Comparison of ENCODE assay signal across 14 mouse cellular contexts in the genomic region with DNA sequence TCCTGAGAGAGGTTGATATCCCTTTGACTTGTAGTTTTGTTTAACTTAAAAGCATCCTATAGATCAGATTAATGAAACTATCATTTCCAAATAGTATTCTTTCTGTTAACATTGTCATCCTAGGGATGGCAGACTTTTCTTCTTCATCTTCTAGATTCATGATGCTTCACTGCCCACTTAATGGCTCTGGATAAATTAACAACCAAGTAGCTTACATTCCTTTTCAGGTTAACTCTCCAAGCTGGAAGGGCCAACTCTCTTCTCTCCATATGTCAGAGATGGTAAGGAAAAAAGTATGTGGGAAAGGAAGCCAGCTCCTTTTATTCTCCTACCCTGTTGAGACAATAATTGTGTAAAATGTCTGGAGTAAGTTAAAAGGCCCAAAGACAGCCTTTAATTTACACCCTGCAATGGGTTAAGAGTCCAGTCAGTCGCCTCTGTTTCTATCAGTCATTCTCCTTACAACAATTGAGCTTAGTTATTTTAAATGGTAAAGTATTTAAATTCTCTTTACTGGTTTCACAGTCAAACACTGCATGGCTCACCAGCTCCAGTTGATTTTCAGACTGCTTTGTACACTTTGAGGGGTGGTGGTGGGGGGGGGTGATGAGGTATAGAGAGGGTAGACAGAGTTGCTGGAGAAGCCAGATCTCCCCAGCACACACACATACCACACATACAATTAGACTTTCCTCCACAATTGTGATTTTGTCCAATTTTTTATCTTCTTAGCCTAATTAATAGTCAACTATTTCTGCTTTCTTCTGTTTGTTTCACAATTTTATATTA.
DNase-seq lines count a peak whose midpoint lies in the region; ATAC-seq and TF ChIP-seq lines count a peak whose summit lies in the region.
"Had no signal": no experiment of that assay in that cellular context is flagged by ENCODE, and none has a peak within 500 bp of the region (broad histone marks: within the 10 kb centered on the region; RNA-seq: fewer than 3 reads in every experiment).

No protein-coding gene starts in this region.

- TF ChIP-seq EP300 in heart, postnatal 0 days (IDR thresholded peaks at IDR 0.05; ENCODE audit: low read depth): no peak

- no peaks in the 10 kb centered on the region for H3K27me3 ChIP-seq in heart, embryonic 12.5 days (replicated peaks)
- no peaks in the 10 kb centered on the region for H3K27me3 ChIP-seq in heart, postnatal 0 days (ENCODE audit: control insufficient read depth, insufficient read depth, low read length)
- H3K27me3 ChIP-seq: forebrain, embryonic 13.5 days had no signal

- no peak overlapping the region for H3K9ac ChIP-seq in heart, embryonic 12.5 days
- H3K9ac ChIP-seq in heart, postnatal 0 days (replicated peaks; ENCODE audit: low read depth, low read length): no peak overlapping the region
- H3K9ac ChIP-seq: forebrain, embryonic 13.5 days; hindbrain, embryonic 13.5 days had no signal

- no peaks in the 10 kb centered on the region for H3K36me3 ChIP-seq in heart, embryonic 12.5 days
- H3K36me3 ChIP-seq in heart, postnatal 0 days (replicated peaks; ENCODE audit: control insufficient read depth, insufficient read depth, low read length): no peaks in the 10 kb centered on the region
- H3K36me3 ChIP-seq: hindbrain, embryonic 13.5 days had no signal

- whole genome bisulfite sequencing in heart, embryonic 12.5 days: 75% methylated on average over 1 of the region's 1 CpGs
- 67% methylated on average over 1 of the region's 1 CpGs for WGBS in heart, postnatal 0 days

- H3K4me2 ChIP-seq in heart, embryonic 12.5 days: no peak overlapping the region
- H3K4me2 ChIP-seq in heart, postnatal 0 days (ENCODE audit: low read depth, low read length): no peak overlapping the region
- H3K4me2 ChIP-seq: forebrain, embryonic 13.5 days; hindbrain, embryonic 13.5 days had no signal

- peaks cover 8% of the 10 kb centered on the region for H3K4me1 ChIP-seq in heart, embryonic 12.5 days (replicated peaks)
- peaks cover 10% of the 10 kb centered on the region; the same call in 1 of the 2 replicates for H3K4me1 ChIP-seq in heart, postnatal 0 days (ENCODE audit: control insufficient read depth, insufficient read depth)
- H3K4me1 ChIP-seq: hindbrain, embryonic 13.5 days had no signal

- ATAC-seq in heart, embryonic 12.5 days (ENCODE audit: insufficient number of reproducible peaks, low FRiP score): no peak
- ATAC-seq in heart, postnatal 0 days (ENCODE audit: insufficient read depth, low read depth): no peak
- ATAC-seq: forebrain, embryonic 13.5 days; hindbrain, postnatal 0 days had no signal

- TF ChIP-seq CTCF in heart, postnatal 0 days (IDR thresholded peaks at IDR 0.05; ENCODE audit: low read depth): no peak

- no peaks in the 10 kb centered on the region for H3K9me3 ChIP-seq in heart, embryonic 12.5 days (replicated peaks)
- no peaks in the 10 kb centered on the region for H3K9me3 ChIP-seq in heart, postnatal 0 days (replicated peaks; ENCODE audit: control insufficient read depth, low read length)
- H3K9me3 ChIP-seq: forebrain, embryonic 13.5 days; hindbrain, embryonic 13.5 days had no signal

- peak overlapping the region; percentile 75; the same call in 1 of the 2 replicates for H3K27ac ChIP-seq in heart, embryonic 12.5 days (ENCODE audit: poor library complexity, severe bottlenecking)
- peak overlapping the region; percentile 85 for H3K27ac ChIP-seq in heart, postnatal 0 days (ENCODE audit: low read depth)
- H3K27ac ChIP-seq: forebrain, embryonic 13.5 days; hindbrain, embryonic 13.5 days; hindbrain, postnatal 0 days had no signal

- intact Hi-C loops in heart, postnatal 10 days (cut with DNase I): no loop called here

- no peak overlapping the region for H3K4me3 ChIP-seq in heart, embryonic 12.5 days
- H3K4me3 ChIP-seq in heart, postnatal 0 days (ENCODE audit: low read depth, low read length): no peak overlapping the region
- H3K4me3 ChIP-seq: forebrain, embryonic 13.5 days; hindbrain, embryonic 13.5 days had no signal

- DNase-seq in heart, adult 11 months: no peak
- DNase-seq in heart, postnatal 0 days (ENCODE audit: low spot score): no peak
- no peak for DNase-seq in heart, postnatal 10 days
- peak; percentile 8 for DNase-seq in kidney, postnatal 14 days
- DNase-seq in kidney, postnatal 36 days: no peak
- DNase-seq: adrenal gland, adult 2 months; adrenal gland, postnatal 25 days; cerebellum, adult 2 months; cerebellum, postnatal 10 days; gastrocnemius, postnatal 36 days had no signal
